Mouse (Mus musculus): ENCODE results near the gene Lrrc72.

The Lrrc72 gene

GRCm38 (mm10) chr12:36189610-36190009 lies 63.6 kb downstream of the Lrrc72 start:
- no peak for DNase-seq

- no peak for DNase-seq
Observed at GRCm38 (mm10) chr12:36187081-36187480, 66.1 kb downstream of the Lrrc72 start.

- DNase-seq: no peak
Observed at GRCm38 (mm10) chr12:36182570-36182969, 70.6 kb downstream of the Lrrc72 start.

- DNase-seq: no peak
Observed at GRCm38 (mm10) chr12:36177227-36177626, 76.0 kb downstream of the Lrrc72 start.

- DNase-seq: no peak
Observed at GRCm38 (mm10) chr12:36165299-36165698, 87.9 kb downstream of the Lrrc72 start.

GRCm38 (mm10) chr12:36164126-36164791 lies 88.9 kb downstream of the Lrrc72 start:
- DNase-seq: no peak

Data from cerebellum, adult 9-10 months (tissue).